Mouse (Mus musculus): ENCODE data around the gene Nos2. TPM values are rescaled to one million over a fixed set of nuclear protein-coding genes. Genes with fewer than 3 reads are reported as not detected.
A peak's percentile ranks its signal among the peaks of the same experiment; 100 is the strongest.

Nos2 gene
- total RNA-seq (2021): 2.8 and 4.1 TPM in 2 replicates
- long read RNA-seq, experiment 1, partial matches to known transcripts: 0 of 5 reads
- long read RNA-seq, experiment 1, other reads (novel, unspliced or antisense): 3 of 5 reads
- long read RNA-seq, experiment 2, transcript Nos2-203 (26 exons, 3,429 nt): major isoform, 5 of 7 reads
- long read RNA-seq, experiment 2, partial matches to known transcripts: 0 of 7 reads
- long read RNA-seq, experiment 2, other reads (novel, unspliced or antisense): 2 of 7 reads

GRCm38 (mm10) chr11:78920411-78920939 lies at the start of gene Nos2:
TSS of gene Nos2 (plus strand) at chr11:78920787.
- peak; percentile 39 for DNase-seq

GRCm38 (mm10) chr11:78870891-78871290 lies 49.7 kb upstream of the Nos2 start:
- DNase-seq: no peak

- DNase-seq: no peak
Measured at GRCm38 (mm10) chr11:78872782-78873181, 47.8 kb upstream of the Nos2 start.

- DNase-seq: no peak
Measured at GRCm38 (mm10) chr11:78879727-78880126, 40.9 kb upstream of the Nos2 start.

- no peak for DNase-seq
Measured at GRCm38 (mm10) chr11:78886693-78887092, 33.9 kb upstream of the Nos2 start.

GRCm38 (mm10) chr11:78887102-78887971 lies 33.2 kb upstream of the Nos2 start:
- peak; percentile 87 for DNase-seq

GRCm38 (mm10) chr11:78889156-78889555 lies 31.4 kb upstream of the Nos2 start:
- no peak for DNase-seq

- peak; percentile 50 for DNase-seq
Measured at GRCm38 (mm10) chr11:78896357-78897123, 24.0 kb upstream of the Nos2 start.

GRCm38 (mm10) chr11:78915473-78915872 lies 5.1 kb upstream of the Nos2 start:
- no peak for DNase-seq

- no peak for DNase-seq
Measured at GRCm38 (mm10) chr11:78916410-78916809, 4.2 kb upstream of the Nos2 start.

GRCm38 (mm10) chr11:78919745-78920144 lies 842 bp upstream of the Nos2 start:
- DNase-seq: no peak

- DNase-seq: peak; percentile 82
Measured at GRCm38 (mm10) chr11:78922678-78923407, 2.3 kb downstream of the Nos2 start.

GRCm38 (mm10) chr11:78924111-78924510 lies 3.5 kb downstream of the Nos2 start:
- no peak for DNase-seq

GRCm38 (mm10) chr11:78924916-78925315 lies 4.3 kb downstream of the Nos2 start:
- DNase-seq: peak; percentile 65

GRCm38 (mm10) chr11:78929345-78929744 lies 8.8 kb downstream of the Nos2 start:
- DNase-seq: peak; percentile 87

- DNase-seq: peak; percentile 20
Measured at GRCm38 (mm10) chr11:78934307-78934706, 13.7 kb downstream of the Nos2 start.

GRCm38 (mm10) chr11:78934727-78935126 lies 14.1 kb downstream of the Nos2 start:
- DNase-seq: no peak

GRCm38 (mm10) chr11:78935178-78935577 lies 14.6 kb downstream of the Nos2 start:
- DNase-seq: no peak

GRCm38 (mm10) chr11:78943083-78943482 lies 22.5 kb downstream of the Nos2 start:
- no peak for DNase-seq

GRCm38 (mm10) chr11:78950365-78950764 lies 29.8 kb downstream of the Nos2 start:
- peak; percentile 82 for DNase-seq

- peak; percentile 86 for DNase-seq
Measured at GRCm38 (mm10) chr11:78952467-78952866, 31.9 kb downstream of the Nos2 start.

- peak; percentile 83 for DNase-seq
Measured at GRCm38 (mm10) chr11:78956260-78956659, 35.7 kb downstream of the Nos2 start.

All from adrenal gland, postnatal 14 days (tissue).